Mouse (Mus musculus): ENCODE results near the gene Cdk5r2.

DNA sequence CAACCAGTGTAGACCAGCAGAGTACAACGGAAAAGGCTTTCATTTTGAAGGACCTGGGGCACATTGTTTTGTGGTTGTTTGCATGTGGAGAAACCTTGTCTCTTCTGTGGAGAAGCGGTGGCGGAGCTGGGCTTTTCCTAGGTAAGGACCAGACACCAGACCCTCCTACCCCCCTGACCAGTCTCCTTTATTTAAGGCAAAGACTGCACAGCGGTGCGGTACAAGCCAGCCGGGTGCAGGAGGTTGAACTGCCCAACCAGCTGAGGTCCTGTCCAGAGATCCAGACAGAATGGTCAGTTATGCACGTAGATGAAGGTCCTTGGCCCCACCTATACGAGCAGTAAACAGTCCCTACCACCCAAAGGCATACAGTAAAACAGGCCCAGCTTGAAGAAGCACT is 28.1 kb downstream of the Cdk5r2 start:
- TF ChIP-seq CTCF (IDR thresholded peaks at IDR 0.05; ENCODE audit: low read depth, low read length) (no peak), POLR2A (IDR thresholded peaks at IDR 0.05; ENCODE audit: extremely low read depth, insufficient read depth, low read length) (no peak)
